Mouse (Mus musculus): Measurements from ENCODE around the gene Herc6. TPM values are rescaled to one million over a fixed set of nuclear protein-coding genes. Genes with fewer than 3 reads are reported as not detected.

Gene Herc6
- polyA plus RNA-seq, 1 experiment = 25.0 TPM

GRCm38 (mm10) chr6:57563454-57563853 lies 17.3 kb upstream of the Herc6 start:
- no peak overlapping the region for H3K4me3 ChIP-seq (replicated peaks; ENCODE audit: control insufficient read depth, low read depth, low read length)
- WGBS = 85% methylated on average over 1 of the region's 1 CpGs
- TF ChIP-seq POLR2A (IDR thresholded peaks at IDR 0.05; ENCODE audit: borderline replicate concordance, control insufficient read depth, low read depth, low read length) (no peak), CTCF (IDR thresholded peaks at IDR 0.05; ENCODE audit: control insufficient read depth, insufficient read depth, low read length) (no peak)
- no peak overlapping the region for H3K27ac ChIP-seq (ENCODE audit: control insufficient read depth, insufficient read depth, low read depth, low read length, poor library complexity)
- no peaks in the 10 kb centered on the region for H3K4me1 ChIP-seq (ENCODE audit: control insufficient read depth, insufficient read depth, low read length)

DNA sequence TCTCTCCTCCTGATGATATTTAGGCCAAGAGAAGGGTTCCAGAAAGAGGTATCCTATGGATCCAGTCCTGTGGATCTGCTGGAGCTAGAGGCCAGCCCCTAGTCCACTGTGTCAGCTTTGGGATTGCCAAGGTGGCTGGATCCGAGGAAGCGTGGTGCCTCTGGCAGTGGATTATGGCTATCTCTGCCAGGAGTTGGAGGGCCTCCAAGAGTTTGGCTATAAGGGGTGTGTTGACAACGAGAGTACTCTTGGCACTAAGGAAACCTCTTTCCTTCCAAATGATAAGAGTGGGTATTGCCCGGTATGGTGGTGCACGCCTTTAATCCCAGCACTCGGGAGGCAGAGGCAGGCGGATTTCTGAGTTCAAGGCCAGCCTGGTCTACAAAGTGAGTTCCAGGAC lies 15.3 kb upstream of the Herc6 start:
- no peak for TF ChIP-seq CTCF (IDR thresholded peaks at IDR 0.05; ENCODE audit: control insufficient read depth, insufficient read depth, low read length)
- no peak overlapping the region for H3K27ac ChIP-seq (ENCODE audit: control insufficient read depth, insufficient read depth, low read depth, low read length, poor library complexity)
- H3K4me3 ChIP-seq (replicated peaks; ENCODE audit: control insufficient read depth, low read depth, low read length) = no peak overlapping the region
- WGBS = 82% methylated on average over 7 of the region's 7 CpGs
- no peaks in the 10 kb centered on the region for H3K4me1 ChIP-seq (ENCODE audit: control insufficient read depth, insufficient read depth, low read length)

DNA sequence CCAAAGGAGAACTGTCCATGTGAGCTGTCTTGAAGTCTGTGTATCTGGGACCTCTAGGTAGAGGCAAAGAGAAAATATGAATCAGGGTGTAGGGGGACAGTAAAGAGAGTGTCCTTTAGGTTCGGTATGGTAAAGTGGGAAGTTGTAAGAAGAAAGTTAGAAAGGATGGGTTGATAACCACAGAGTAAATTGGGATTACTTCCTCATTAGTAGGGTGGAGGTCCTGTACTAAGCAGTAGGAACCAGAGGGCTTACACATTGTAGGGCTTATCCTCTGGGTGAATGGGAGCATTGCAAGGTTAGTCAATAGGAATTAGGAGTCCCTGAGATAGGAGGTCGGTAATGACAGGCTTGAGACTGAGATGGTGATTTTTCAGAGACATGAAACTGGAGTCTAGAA lies 13.2 kb upstream of the Herc6 start:
- Histone ChIP-seq H3K4me3 (replicated peaks; ENCODE audit: control insufficient read depth, low read depth, low read length) (no peak overlapping the region), H3K4me1 (ENCODE audit: control insufficient read depth, insufficient read depth, low read length) (no peaks in the 10 kb centered on the region), H3K27ac (ENCODE audit: control insufficient read depth, insufficient read depth, low read depth, low read length, poor library complexity) (no peak overlapping the region)
- TF ChIP-seq POLR2A (IDR thresholded peaks at IDR 0.05; ENCODE audit: borderline replicate concordance, control insufficient read depth, low read depth, low read length) = no peak
- TF ChIP-seq CTCF (IDR thresholded peaks at IDR 0.05; ENCODE audit: control insufficient read depth, insufficient read depth, low read length) = no peak
- WGBS = 51% methylated on average over 2 of the region's 2 CpGs

DNA sequence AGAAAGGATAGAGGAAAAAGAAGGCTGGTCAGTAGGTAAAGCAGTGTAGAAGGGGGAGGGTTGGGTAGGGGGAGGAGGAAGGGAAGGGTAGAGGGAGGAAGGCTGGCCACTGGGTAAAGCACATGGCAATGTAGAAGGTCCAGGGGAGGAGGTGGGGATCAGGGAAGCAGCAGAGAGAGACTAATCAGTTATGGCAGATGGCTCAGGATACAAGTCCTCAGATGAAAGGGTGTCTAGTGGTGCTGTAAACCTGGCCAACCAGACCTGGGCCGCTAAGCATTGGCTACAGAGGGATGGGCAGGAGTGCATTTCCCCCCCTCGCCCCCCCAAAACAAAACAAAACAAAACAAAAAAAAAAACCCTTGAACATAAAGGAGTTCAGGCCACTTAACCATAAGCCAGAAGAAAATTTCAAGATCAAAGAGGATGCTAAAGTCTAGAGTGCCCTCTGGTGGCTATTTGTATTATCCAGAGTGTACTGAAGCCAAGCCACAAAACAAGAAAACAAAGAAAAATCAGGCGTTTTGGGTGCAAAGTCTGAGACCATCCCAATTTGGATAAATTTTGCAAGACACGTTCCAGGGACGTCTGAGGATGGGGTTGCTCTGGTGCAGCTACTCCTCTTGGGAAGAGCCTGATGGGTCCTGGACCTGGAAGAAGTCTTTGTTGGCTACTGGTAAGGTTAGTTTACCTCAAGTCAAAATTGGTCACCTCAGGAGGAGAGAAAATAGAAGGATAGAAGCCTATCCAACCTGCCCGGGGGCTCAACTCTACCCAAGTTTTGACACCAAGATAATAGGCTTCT lies 10.4 kb upstream of the Herc6 start:
- 18% methylated on average over 6 of the region's 6 CpGs for WGBS
- Histone ChIP-seq H3K4me1 (ENCODE audit: control insufficient read depth, insufficient read depth, low read length) (no peaks in the 10 kb centered on the region), H3K4me3 (replicated peaks; ENCODE audit: control insufficient read depth, low read depth, low read length) (no peak overlapping the region), H3K27ac (ENCODE audit: control insufficient read depth, insufficient read depth, low read depth, low read length, poor library complexity) (no peak overlapping the region)
- no peak for TF ChIP-seq CTCF (IDR thresholded peaks at IDR 0.05; ENCODE audit: control insufficient read depth, insufficient read depth, low read length)
- TF ChIP-seq POLR2A (IDR thresholded peaks at IDR 0.05; ENCODE audit: borderline replicate concordance, control insufficient read depth, low read depth, low read length) = no peak

- Histone ChIP-seq H3K27ac (ENCODE audit: control insufficient read depth, insufficient read depth, low read depth, low read length, poor library complexity) (no peak overlapping the region), H3K4me3 (replicated peaks; ENCODE audit: control insufficient read depth, low read depth, low read length) (no peak overlapping the region), H3K4me1 (ENCODE audit: control insufficient read depth, insufficient read depth, low read length) (no peaks in the 10 kb centered on the region)
- TF ChIP-seq CTCF (IDR thresholded peaks at IDR 0.05; ENCODE audit: control insufficient read depth, insufficient read depth, low read length) (no peak), POLR2A (IDR thresholded peaks at IDR 0.05; ENCODE audit: borderline replicate concordance, control insufficient read depth, low read depth, low read length) (no peak)
Observed at GRCm38 (mm10) chr6:57571587-57571986, 9.2 kb upstream of the Herc6 start.

DNA sequence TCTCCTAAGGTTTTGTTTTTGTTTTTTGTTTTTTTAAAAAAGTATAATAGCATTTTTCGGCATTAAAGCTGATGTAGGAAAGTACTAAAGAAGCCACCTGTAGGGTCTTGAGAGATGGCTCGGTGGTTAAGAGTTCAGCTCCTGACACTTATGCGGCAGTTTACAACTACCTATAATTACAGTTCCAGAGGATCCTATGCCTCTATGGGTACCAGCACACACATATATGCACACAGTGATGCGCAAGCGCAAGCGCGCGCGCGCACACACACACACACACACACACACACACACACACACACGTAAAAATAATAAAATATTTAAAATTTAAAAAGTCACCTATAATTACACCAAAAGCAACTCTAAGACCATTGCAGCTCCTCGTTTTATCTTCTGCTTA lies 795 bp downstream of the Herc6 start:
- peak overlapping the region; percentile 84 for H3K4me3 ChIP-seq (replicated peaks; ENCODE audit: control insufficient read depth, low read depth, low read length)
- WGBS = 55% methylated on average over 12 of the region's 12 CpGs
- H3K27ac ChIP-seq (ENCODE audit: control insufficient read depth, insufficient read depth, low read depth, low read length, poor library complexity) = no peak overlapping the region
- no peak for TF ChIP-seq POLR2A (IDR thresholded peaks at IDR 0.05; ENCODE audit: borderline replicate concordance, control insufficient read depth, low read depth, low read length)
- no peak for TF ChIP-seq CTCF (IDR thresholded peaks at IDR 0.05; ENCODE audit: control insufficient read depth, insufficient read depth, low read length)
- H3K4me1 ChIP-seq (ENCODE audit: control insufficient read depth, insufficient read depth, low read length) = no peaks in the 10 kb centered on the region

GRCm38 (mm10) chr6:57582356-57582755 lies 1.6 kb downstream of the Herc6 start:
- TF ChIP-seq POLR2A (IDR thresholded peaks at IDR 0.05; ENCODE audit: borderline replicate concordance, control insufficient read depth, low read depth, low read length) = no peak
- TF ChIP-seq CTCF (IDR thresholded peaks at IDR 0.05; ENCODE audit: control insufficient read depth, insufficient read depth, low read length) = no peak
- 4% methylated on average over 4 of the region's 4 CpGs for WGBS
- Histone ChIP-seq H3K4me3 (replicated peaks; ENCODE audit: control insufficient read depth, low read depth, low read length) (peak overlapping the region; percentile 66), H3K27ac (ENCODE audit: control insufficient read depth, insufficient read depth, low read depth, low read length, poor library complexity) (no peak overlapping the region), H3K4me1 (ENCODE audit: control insufficient read depth, insufficient read depth, low read length) (no peaks in the 10 kb centered on the region)

GRCm38 (mm10) chr6:57605546-57606307 lies 24.9 kb downstream of the Herc6 start:
- no peak overlapping the region for H3K4me3 ChIP-seq (replicated peaks; ENCODE audit: control insufficient read depth, low read depth, low read length)
- H3K27ac ChIP-seq (ENCODE audit: control insufficient read depth, insufficient read depth, low read depth, low read length, poor library complexity) = no peak overlapping the region
- WGBS = 91% methylated on average over 7 of the region's 7 CpGs
- TF ChIP-seq CTCF (IDR thresholded peaks at IDR 0.05; ENCODE audit: control insufficient read depth, insufficient read depth, low read length) (no peak), POLR2A (IDR thresholded peaks at IDR 0.05; ENCODE audit: borderline replicate concordance, control insufficient read depth, low read depth, low read length) (no peak)
- H3K4me1 ChIP-seq (ENCODE audit: control insufficient read depth, insufficient read depth, low read length) = no peaks in the 10 kb centered on the region

Data from bone marrow, adult 2 months (tissue).